In the genomic region with DNA sequence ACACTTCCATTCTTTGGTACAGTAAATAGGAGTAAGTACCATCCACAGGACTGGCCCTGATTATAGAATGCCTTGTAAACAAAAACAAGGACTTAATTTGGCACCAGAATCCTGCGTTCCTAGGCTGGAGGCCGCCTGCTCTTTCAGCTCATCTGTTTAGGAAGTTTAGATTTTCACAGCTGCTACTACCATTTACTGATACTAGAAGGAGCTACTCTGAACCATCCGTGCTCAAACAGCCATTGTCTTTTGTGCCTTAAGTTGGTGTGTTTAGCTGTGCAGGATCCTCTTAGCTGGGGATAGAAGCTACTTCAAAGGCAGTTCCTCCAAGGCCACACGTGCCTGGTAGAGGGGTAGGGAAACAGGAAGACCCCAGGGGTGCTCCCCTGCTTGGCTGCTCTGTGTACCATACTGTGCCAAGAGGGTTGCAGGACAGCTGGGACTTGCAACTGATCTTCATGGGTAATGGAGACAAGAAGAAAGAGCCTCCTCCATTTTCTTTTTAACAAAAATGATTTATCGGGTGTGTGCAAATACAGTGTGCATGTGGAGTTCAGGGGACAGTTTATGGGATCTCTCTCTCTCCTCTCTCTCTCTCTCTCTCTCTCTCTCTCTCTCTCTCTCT, we compare ENCODE assay signal across 16 mouse cellular contexts. TPM values are rescaled to one million over a fixed set of nuclear protein-coding genes. Genes with fewer than 3 reads are reported as not detected.
DNase-seq lines count a peak whose midpoint lies in the region; ATAC-seq and TF ChIP-seq lines count a peak whose summit lies in the region.
"Had no signal": no experiment of that assay in that cellular context is flagged by ENCODE, and none has a peak within 500 bp of the region (broad histone marks: within the 10 kb centered on the region; RNA-seq: fewer than 3 reads in every experiment).

No protein-coding gene starts in this region.

- no peaks in the 10 kb centered on the region for H3K36me3 ChIP-seq in intestine, embryonic 16.5 days (ENCODE audit: control insufficient read depth, insufficient read depth, low read length)
- no peaks in the 10 kb centered on the region for H3K36me3 ChIP-seq in intestine, embryonic 15.5 days
- no peaks in the 10 kb centered on the region for H3K36me3 ChIP-seq in midbrain, embryonic 11.5 days (ENCODE audit: control insufficient read depth, insufficient read depth, low read length)
- no peaks in the 10 kb centered on the region for H3K36me3 ChIP-seq in midbrain, embryonic 15.5 days (replicated peaks)
- no peaks in the 10 kb centered on the region for H3K36me3 ChIP-seq in limb, embryonic 11.5 days (ENCODE audit: control insufficient read depth, insufficient read depth, low read length)

- H3K9me3 ChIP-seq in intestine, embryonic 16.5 days (ENCODE audit: control insufficient read depth, low read length), result no peaks in the 10 kb centered on the region
- no peaks in the 10 kb centered on the region for H3K9me3 ChIP-seq in intestine, embryonic 15.5 days
- no peaks in the 10 kb centered on the region for H3K9me3 ChIP-seq in midbrain, embryonic 11.5 days (ENCODE audit: control insufficient read depth, low read length)
- H3K9me3 ChIP-seq in midbrain, embryonic 15.5 days, result no peaks in the 10 kb centered on the region
- H3K9me3 ChIP-seq in limb, embryonic 11.5 days (ENCODE audit: control insufficient read depth, low read length), result no peaks in the 10 kb centered on the region

- no peaks in the 10 kb centered on the region for H3K4me1 ChIP-seq in cerebellum, adult 2 months (ENCODE audit: control insufficient read depth, insufficient read depth, low read length)
- no peaks in the 10 kb centered on the region for H3K4me1 ChIP-seq in intestine, embryonic 16.5 days (ENCODE audit: control insufficient read depth, insufficient read depth, low read length)
- no peaks in the 10 kb centered on the region for H3K4me1 ChIP-seq in intestine, embryonic 15.5 days (replicated peaks)
- H3K4me1 ChIP-seq in midbrain, embryonic 11.5 days (ENCODE audit: control insufficient read depth, insufficient read depth, low read length), result no peaks in the 10 kb centered on the region; the same call in 1 of the 2 replicates
- 0 out of 2 replicates have a peak, but pooled peaks cover 2% of the 10 kb centered on the region for H3K4me1 ChIP-seq in midbrain, embryonic 15.5 days
- H3K4me1 ChIP-seq in limb, embryonic 11.5 days (ENCODE audit: control insufficient read depth, insufficient read depth, low read length), result no peaks in the 10 kb centered on the region

- TF ChIP-seq POLR2A in cerebellum, adult 2 months (IDR thresholded peaks at IDR 0.05; ENCODE audit: borderline replicate concordance, insufficient read depth, low read length), result no peak

- no peak overlapping the region for H3K4me3 ChIP-seq in cerebellum, adult 2 months (replicated peaks; ENCODE audit: insufficient read depth, low read depth, low read length)
- no peak overlapping the region for H3K4me3 ChIP-seq in intestine, embryonic 16.5 days (ENCODE audit: low read length)
- H3K4me3 ChIP-seq in intestine, embryonic 15.5 days (replicated peaks), result no peak overlapping the region
- H3K4me3 ChIP-seq in midbrain, embryonic 11.5 days (ENCODE audit: low read depth, low read length), result no peak overlapping the region
- H3K4me3 ChIP-seq in midbrain, embryonic 15.5 days, result no peak overlapping the region
- H3K4me3 ChIP-seq in limb, embryonic 11.5 days (ENCODE audit: low read depth, low read length), result no peak overlapping the region

- no peak for DNase-seq in cerebellum, adult 2 months
- DNase-seq in cerebellum, postnatal 36 days, result no peak
- peak; percentile 76 for DNase-seq in midbrain, embryonic 11.5 days (ENCODE audit: low spot score, missing footprints)
- peak; percentile 16 for DNase-seq in limb, embryonic 11.5 days (ENCODE audit: low spot score)
- DNase-seq in cerebellum, postnatal 4 days (ENCODE audit: low spot score in 2 of 2), result no peak
- DNase-seq: cerebellum, postnatal 10 days; forebrain, postnatal 0 days; kidney, adult 9 months; kidney, postnatal 4 days; midbrain, embryonic 14.5 days had no signal

- 52% methylated on average over 5 of the region's 5 CpGs for WGBS in cerebellum, adult 2 months
- 43% methylated on average over 5 of the region's 5 CpGs for WGBS in intestine, embryonic 16.5 days
- WGBS in intestine, embryonic 15.5 days, result 51% methylated on average over 5 of the region's 5 CpGs
- WGBS in midbrain, embryonic 11.5 days, result 47% methylated on average over 5 of the region's 5 CpGs
- 48% methylated on average over 5 of the region's 5 CpGs for WGBS in midbrain, embryonic 15.5 days
- WGBS in limb, embryonic 11.5 days, result 48% methylated on average over 5 of the region's 5 CpGs

- no peak for ATAC-seq in intestine, embryonic 16.5 days
- ATAC-seq in intestine, embryonic 15.5 days, result no peak
- no peak for ATAC-seq in midbrain, embryonic 11.5 days (ENCODE audit: low FRiP score)
- no peak for ATAC-seq in midbrain, embryonic 15.5 days (replicated peaks)
- no peak for ATAC-seq in limb, embryonic 11.5 days (ENCODE audit: insufficient number of reproducible peaks, low FRiP score, low TSS enrichment, low read depth)
- ATAC-seq: forebrain, postnatal 0 days; hindbrain, embryonic 16.5 days had no signal

- no peaks in the 10 kb centered on the region for H3K27me3 ChIP-seq in cerebellum, adult 2 months (ENCODE audit: control insufficient read depth, insufficient read depth, low read length)
- H3K27me3 ChIP-seq in intestine, embryonic 16.5 days (replicated peaks; ENCODE audit: control insufficient read depth, insufficient read depth, low read length), result no peaks in the 10 kb centered on the region
- H3K27me3 ChIP-seq in intestine, embryonic 15.5 days (replicated peaks), result no peaks in the 10 kb centered on the region
- no peaks in the 10 kb centered on the region for H3K27me3 ChIP-seq in midbrain, embryonic 11.5 days (ENCODE audit: control insufficient read depth, insufficient read depth, low read length)
- H3K27me3 ChIP-seq in midbrain, embryonic 15.5 days (replicated peaks), result no peaks in the 10 kb centered on the region
- H3K27me3 ChIP-seq in limb, embryonic 11.5 days (ENCODE audit: control insufficient read depth, insufficient read depth, low read length), result no peaks in the 10 kb centered on the region

- TF ChIP-seq CTCF in cerebellum, adult 2 months (IDR thresholded peaks at IDR 0.05; ENCODE audit: borderline replicate concordance, insufficient read depth, low read depth, low read length), result no peak

- no peak overlapping the region for H3K9ac ChIP-seq in intestine, embryonic 16.5 days (ENCODE audit: low read depth, low read length)
- no peak overlapping the region for H3K9ac ChIP-seq in intestine, embryonic 15.5 days
- H3K9ac ChIP-seq in midbrain, embryonic 11.5 days (ENCODE audit: low read length), result no peak overlapping the region
- no peak overlapping the region for H3K9ac ChIP-seq in midbrain, embryonic 15.5 days
- H3K9ac ChIP-seq in limb, embryonic 11.5 days (ENCODE audit: low read length), result no peak overlapping the region
- H3K9ac ChIP-seq: forebrain, postnatal 0 days; liver, embryonic 14.5 days had no signal

- 0 out of 2 replicates have a peak overlapping the region, but pooled peaks have one; percentile 2 for H3K27ac ChIP-seq in cerebellum, adult 2 months (ENCODE audit: insufficient read depth, low read length)
- peak overlapping the region; percentile 34 for H3K27ac ChIP-seq in intestine, embryonic 16.5 days (ENCODE audit: low read length)
- H3K27ac ChIP-seq in intestine, embryonic 15.5 days, result no peak overlapping the region
- no peak overlapping the region for H3K27ac ChIP-seq in midbrain, embryonic 11.5 days (ENCODE audit: low read depth, low read length)
- H3K27ac ChIP-seq in midbrain, embryonic 15.5 days, result no peak overlapping the region
- no peak overlapping the region for H3K27ac ChIP-seq in limb, embryonic 11.5 days (replicated peaks; ENCODE audit: low read depth, low read length)
- H3K27ac ChIP-seq: liver, embryonic 14.5 days had no signal

- no peak overlapping the region for H3K4me2 ChIP-seq in intestine, embryonic 16.5 days (ENCODE audit: low read depth, low read length)
- no peak overlapping the region for H3K4me2 ChIP-seq in intestine, embryonic 15.5 days (replicated peaks)
- no peak overlapping the region for H3K4me2 ChIP-seq in midbrain, embryonic 11.5 days
- no peak overlapping the region for H3K4me2 ChIP-seq in midbrain, embryonic 15.5 days
- H3K4me2 ChIP-seq in limb, embryonic 11.5 days (ENCODE audit: low read depth, severe bottlenecking), result no peak overlapping the region

RNA-seq across cellular contexts. Expression of a gene that starts 41.0 kb away (rescaled TPM):
- 15.9 and 19.8 TPM in 2 replicates for polyA plus RNA-seq in cerebellum, adult 2 months (2012; rRNA removed)
- 19.9 and 26.1 TPM in 2 replicates for polyA plus RNA-seq in intestine, embryonic 16.5 days (2015; fragmentation: Nextera tagmentation; extraction: Ambion mirVana)
- 15.5 and 17.4 TPM in 2 replicates for polyA plus RNA-seq in intestine, embryonic 15.5 days (2015; fragmentation: Nextera tagmentation; extraction: Ambion mirVana)
- polyA plus RNA-seq in midbrain, embryonic 11.5 days (2014; fragmentation: Nextera tagmentation; extraction: Ambion mirVana), result 9.6 and 10.9 TPM in 2 replicates
- polyA plus RNA-seq in midbrain, embryonic 15.5 days (2015; fragmentation: Nextera tagmentation; extraction: Ambion mirVana), result 6.2 and 8.4 TPM in 2 replicates
- polyA plus RNA-seq in limb, embryonic 11.5 days (2014; fragmentation: Nextera tagmentation; extraction: Ambion mirVana), result 6.5 and 10.9 TPM in 2 replicates

RNA-seq across cellular contexts. Expression of a gene that starts 41.2 kb away (rescaled TPM):
- polyA plus RNA-seq in cerebellum, adult 2 months (2012; rRNA removed), result 19.9 and 20.5 TPM in 2 replicates
- 30.0 and 31.2 TPM in 2 replicates for polyA plus RNA-seq in intestine, embryonic 16.5 days (2015; fragmentation: Nextera tagmentation; extraction: Ambion mirVana)
- polyA plus RNA-seq in intestine, embryonic 15.5 days (2015; fragmentation: Nextera tagmentation; extraction: Ambion mirVana), result 27.6 TPM in 2 replicates
- 15.8 and 16.7 TPM in 2 replicates for polyA plus RNA-seq in midbrain, embryonic 11.5 days (2014; fragmentation: Nextera tagmentation; extraction: Ambion mirVana)
- polyA plus RNA-seq in midbrain, embryonic 15.5 days (2015; fragmentation: Nextera tagmentation; extraction: Ambion mirVana), result 13.8 and 16.2 TPM in 2 replicates
- 18.1 and 18.9 TPM in 2 replicates for polyA plus RNA-seq in limb, embryonic 11.5 days (2014; fragmentation: Nextera tagmentation; extraction: Ambion mirVana)

RNA-seq across cellular contexts. Expression of a gene that starts 41.4 kb away (rescaled TPM):
- polyA plus RNA-seq in cerebellum, adult 2 months (2012; rRNA removed), result not detected in 2 replicates
- polyA plus RNA-seq in intestine, embryonic 16.5 days (2015; fragmentation: Nextera tagmentation; extraction: Ambion mirVana), result 3.0 and 4.3 TPM in 2 replicates
- 1.3 TPM in 1 of 2 replicates, not detected in the other for polyA plus RNA-seq in intestine, embryonic 15.5 days (2015; fragmentation: Nextera tagmentation; extraction: Ambion mirVana)
- 1.3 TPM in 1 of 2 replicates, not detected in the other for polyA plus RNA-seq in midbrain, embryonic 11.5 days (2014; fragmentation: Nextera tagmentation; extraction: Ambion mirVana)
- polyA plus RNA-seq in midbrain, embryonic 15.5 days (2015; fragmentation: Nextera tagmentation; extraction: Ambion mirVana), result 0.63 and 1.2 TPM in 2 replicates
- 1.0 and 1.6 TPM in 2 replicates for polyA plus RNA-seq in limb, embryonic 11.5 days (2014; fragmentation: Nextera tagmentation; extraction: Ambion mirVana)
- polyA plus RNA-seq: midbrain, embryonic 14.5 days; small intestine, adult 2 months had no signal

Comparison
In these comparisons a context has a peak if more than half of its experiments do, and no peak if none do; other contexts are left out.
1. H3K27ac ChIP-seq: peak in cerebellum, adult 2 months (single experiment) and intestine, embryonic 16.5 days (single experiment); none in intestine, embryonic 15.5 days (single experiment), midbrain, embryonic 11.5 days (single experiment), midbrain, embryonic 15.5 days (single experiment) and limb, embryonic 11.5 days (single experiment).
2. DNase-seq: peak in midbrain, embryonic 11.5 days (single experiment) and limb, embryonic 11.5 days (single experiment); none in cerebellum, adult 2 months (0 of 2), cerebellum, postnatal 36 days (0 of 2) and cerebellum, postnatal 4 days (0 of 2).